In the genomic region with DNA sequence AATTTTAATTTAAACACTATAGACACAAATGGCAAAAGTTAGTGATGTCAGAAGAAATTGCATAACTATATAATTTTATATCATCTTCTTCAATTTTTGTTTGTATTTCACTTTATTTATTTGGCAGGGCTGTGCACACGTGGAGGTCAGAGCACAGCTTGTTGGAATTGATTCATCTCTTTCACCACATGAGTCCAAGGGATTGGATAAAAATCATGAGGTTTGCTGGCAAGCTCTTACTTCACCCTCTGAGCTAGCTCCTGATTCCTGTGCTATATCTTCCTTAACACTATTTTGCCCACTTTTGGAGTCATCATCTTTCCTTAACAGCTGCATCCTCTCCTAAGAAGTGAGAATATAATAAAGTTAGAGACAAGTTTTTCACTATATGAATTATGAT, we compare ENCODE assay signal across 20 mouse cellular contexts. TPM values are rescaled to one million over a fixed set of nuclear protein-coding genes. Genes with fewer than 3 reads are reported as not detected.
"Had no signal": no experiment of that assay in that cellular context is flagged by ENCODE, and none has a peak within 500 bp of the region (broad histone marks: within the 10 kb centered on the region; RNA-seq: fewer than 3 reads in every experiment).

No protein-coding gene starts in this region.

- H3K36me3 ChIP-seq: lung, embryonic 15.5 days; neural tube, embryonic 12.5 days; stomach, embryonic 15.5 days had no signal

- H3K27me3 ChIP-seq: lung, embryonic 15.5 days; megakaryocyte, embryonic 14.5 days; neural tube, embryonic 12.5 days; stomach, embryonic 15.5 days had no signal

- H3K4me2 ChIP-seq: lung, embryonic 15.5 days; midbrain, embryonic 11.5 days; neural tube, embryonic 12.5 days; stomach, embryonic 15.5 days had no signal

- DNase-seq: liver, postnatal 0 days; lung, adult 2 months; lung, postnatal 14 days; lung, postnatal 36 days; midbrain, embryonic 14.5 days; right cerebral cortex, postnatal 14 days; thymus, adult 2 months; thymus, postnatal 25 days; thymus, postnatal 4 days had no signal

- H3K4me3 ChIP-seq: lung, embryonic 15.5 days; megakaryocyte, embryonic 14.5 days; neural tube, embryonic 12.5 days; stomach, embryonic 15.5 days had no signal

- ATAC-seq: liver, postnatal 0 days; lung, postnatal 0 days; midbrain, embryonic 16.5 days had no signal

- H3K9me3 ChIP-seq: lung, embryonic 15.5 days; megakaryocyte, embryonic 14.5 days; neural tube, embryonic 12.5 days; stomach, embryonic 15.5 days had no signal

- H3K9ac ChIP-seq: liver, postnatal 0 days; lung, embryonic 15.5 days; neural tube, embryonic 12.5 days; stomach, embryonic 15.5 days had no signal

- H3K27ac ChIP-seq: lung, embryonic 15.5 days; macrophage; neural tube, embryonic 12.5 days; stomach, embryonic 15.5 days; stomach, postnatal 0 days had no signal

- H3K4me1 ChIP-seq: lung, embryonic 15.5 days; megakaryocyte, embryonic 14.5 days; neural tube, embryonic 12.5 days; stomach, embryonic 15.5 days had no signal

RNA-seq across cellular contexts. Expression of gene Sema3d, which starts 5.9 kb away (rescaled TPM):
- total RNA-seq: monocyte, adult 5-6 weeks; neutrophil, adult 5-6 weeks had no signal
- polyA plus RNA-seq: macrophage had no signal
